Mouse (Mus musculus) heart, postnatal 14 days (tissue): ENCODE measurements around the gene Tas2r120. TPM values are rescaled to one million over a fixed set of nuclear protein-coding genes. Genes with fewer than 3 reads are reported as not detected.
"Not testable (repeated sequence)": the region's sequence is repeated elsewhere in the genome, so short reads cannot be mapped to it uniquely, and the experiment has no call there.

ENCODE experiments used
- DNase-seq, 2 experiments: peaks; one replicate each; pipeline ENCODE4 v3.0.0; 2021 to 2022
- intact Hi-C: fragments of 180-260 bp; cut with DNase I; formaldehyde crosslinking; loops from one replicate; pipeline ENCODE4 v1.15.1; 2025
- long read RNA-seq, 2 experiments: library from polyadenylated mRNA; stranded (forward); transcript quantifications; one replicate each; pipeline ENCODE4 v2.0.0; 2021
- total RNA-seq, 2 experiments: library from RNA; stranded (reverse); gene quantifications; 2 replicates each; pipeline ENCODE4 v1.2.3; 2021

Tas2r120 gene
- total RNA-seq = not detected
- long read RNA-seq, experiment 1 = 0 reads
- long read RNA-seq, experiment 2 = 0 reads

- intact Hi-C loops = no loop called here
- DNase-seq = no peak
Measured at GRCm38 (mm10) chr6:132656653-132657052, at the start of gene Tas2r120. Tas2r120 (plus strand) TSS chr6:132656953.

- no peak for DNase-seq
- intact Hi-C loops = loop anchor here (5.0 kb wide), 2 partner anchors 558 to 1228 kb away; no protein-coding TSS in a partner anchor
Measured at GRCm38 (mm10) chr6:132649399-132649798, 7.4 kb upstream of the Tas2r120 start.

GRCm38 (mm10) chr6:132651426-132651825, 5.3 kb upstream of the Tas2r120 start, which contains the start of gene A630073D07Rik:
A630073D07Rik (minus strand) TSS chr6:132651526.
- intact Hi-C loops = no loop called here

GRCm38 (mm10) chr6:132691596-132691995, 34.8 kb downstream of the Tas2r120 start:
- DNase-seq, intact Hi-C loops: not testable (repeated sequence)

More at GRCm38 (mm10) chr6:132651426-132651825, 5.3 kb upstream of the Tas2r120 start, which contains the start of gene A630073D07Rik:
- DNase-seq = no peak

- intact Hi-C loops = no loop called here
- no peak for DNase-seq
Measured at GRCm38 (mm10) chr6:132700907-132701306, 44.2 kb downstream of the Tas2r120 start, which contains the start of gene Tas2r121. Tas2r121 (minus strand) TSS chr6:132701007.

Other genes starting within 250 kb of the Tas2r120 start
- not detected for gene Prh1, start 87.1 kb upstream of the Tas2r120 start, total RNA-seq
- gene Prp2, start 61.0 kb upstream of the Tas2r120 start, total RNA-seq = not detected
- not detected for gene A630073D07Rik, start 5.4 kb upstream of the Tas2r120 start, total RNA-seq
- gene Tas2r121, start 44.1 kb downstream of the Tas2r120 start, total RNA-seq = not detected
- not detected for gene Tas2r122, start 55.0 kb downstream of the Tas2r120 start, total RNA-seq
- gene Tas2r115, start 81.1 kb downstream of the Tas2r120 start, total RNA-seq = not detected
- not detected for gene Tas2r124, start 97.8 kb downstream of the Tas2r120 start, total RNA-seq
- not detected for gene Tas2r102, start 105.2 kb downstream of the Tas2r120 start, total RNA-seq
- not detected for gene Tas2r136, start 121.2 kb downstream of the Tas2r120 start, total RNA-seq
- not detected for gene Tas2r117, start 145.9 kb downstream of the Tas2r120 start, total RNA-seq
- gene Tas2r123, start 190.2 kb downstream of the Tas2r120 start, total RNA-seq = not detected
- gene Tas2r116, start 198.5 kb downstream of the Tas2r120 start, total RNA-seq = not detected
- gene Tas2r110, start 211.1 kb downstream of the Tas2r120 start, total RNA-seq = not detected
- not detected for gene Tas2r113, start 236.1 kb downstream of the Tas2r120 start, total RNA-seq